Mouse (Mus musculus) erythroblast, embryonic 14.5 days (primary cell): Measurements from ENCODE around the gene Dnaja4.

ENCODE experiments used
- GATA1 ChIP-seq: IDR thresholded peaks from 2 replicates; pipeline ENCODE4 v1.6.1; 2012; ENCODE audit warnings: low read length, inconsistent platforms, mixed read lengths
- TAL1 ChIP-seq: IDR thresholded peaks from 3 replicates; pipeline ENCODE4 v1.6.1; 2012; ENCODE audit warnings: low read length, inconsistent platforms, mixed read lengths

DNA sequence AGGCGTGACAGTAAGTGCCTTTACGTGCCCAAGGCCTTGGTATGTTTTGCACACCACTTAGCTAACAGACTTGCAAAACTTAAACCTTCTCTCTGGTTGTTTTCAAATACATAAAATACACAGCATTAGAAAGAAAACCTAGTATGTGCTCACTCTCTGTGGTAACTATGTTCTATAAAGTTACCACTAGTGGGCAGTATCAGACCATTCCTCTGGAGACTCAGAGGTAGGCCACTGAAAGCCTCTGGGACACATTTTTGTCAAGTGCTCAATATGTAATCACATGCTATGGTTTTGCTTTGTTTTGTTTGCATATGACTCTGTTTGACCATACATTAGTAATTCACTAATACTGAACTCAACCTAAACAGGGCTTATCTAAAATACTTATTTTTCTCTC is 33.4 kb downstream of the Dnaja4 start:
- TF ChIP-seq TAL1 (no peak), GATA1 (no peak)
